Mouse (Mus musculus) CD4-positive helper T cell, adult 2 months (primary cell): ENCODE results near the gene Plcd1.

Source experiments
- DNase-seq: peaks from one replicate; pipeline ENCODE4 v3.0.0-alpha.2; 2012; ENCODE audit warnings: low read depth, missing footprints, low spot score

Gene Plcd1

GRCm38 (mm10) chr9:119093419-119094295, at the start of gene Plcd1:
Gene Plcd1 (minus strand): TSS chr9:119093502.
- DNase-seq = peak; percentile 56

- no peak for DNase-seq
Measured at GRCm38 (mm10) chr9:119142066-119142465, 48.8 kb upstream of the Plcd1 start.

GRCm38 (mm10) chr9:119138836-119139235, 45.5 kb upstream of the Plcd1 start:
- DNase-seq = no peak

GRCm38 (mm10) chr9:119130692-119131091, 37.4 kb upstream of the Plcd1 start:
- no peak for DNase-seq

- DNase-seq = no peak
Measured at GRCm38 (mm10) chr9:119128436-119129181, 35.3 kb upstream of the Plcd1 start.

GRCm38 (mm10) chr9:119122596-119123369, 29.5 kb upstream of the Plcd1 start:
- no peak for DNase-seq

- no peak for DNase-seq
Measured at GRCm38 (mm10) chr9:119120168-119120560, 26.9 kb upstream of the Plcd1 start.

GRCm38 (mm10) chr9:119119409-119120167, 26.3 kb upstream of the Plcd1 start:
- no peak for DNase-seq

DNA sequence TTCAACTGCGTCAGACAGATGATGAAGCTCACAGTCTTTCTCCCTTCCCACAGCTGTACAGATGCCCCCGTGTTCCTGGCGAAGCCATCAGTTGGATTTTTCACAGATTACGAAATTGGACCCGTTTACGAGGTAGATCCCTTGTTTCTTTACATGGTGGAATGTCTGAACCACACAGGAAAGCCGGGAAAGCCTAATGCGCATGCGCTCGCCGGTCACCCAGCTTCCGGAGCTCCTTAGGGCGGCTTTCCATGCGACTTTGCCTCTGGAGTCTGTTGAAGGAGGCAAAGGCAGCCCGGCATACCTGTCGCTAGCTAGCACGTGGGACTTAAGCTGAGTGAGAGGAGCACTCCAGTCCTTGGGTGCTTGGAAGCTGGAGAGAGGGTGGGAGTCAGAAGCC, 21.6 kb upstream of the Plcd1 start:
- no peak for DNase-seq

DNA sequence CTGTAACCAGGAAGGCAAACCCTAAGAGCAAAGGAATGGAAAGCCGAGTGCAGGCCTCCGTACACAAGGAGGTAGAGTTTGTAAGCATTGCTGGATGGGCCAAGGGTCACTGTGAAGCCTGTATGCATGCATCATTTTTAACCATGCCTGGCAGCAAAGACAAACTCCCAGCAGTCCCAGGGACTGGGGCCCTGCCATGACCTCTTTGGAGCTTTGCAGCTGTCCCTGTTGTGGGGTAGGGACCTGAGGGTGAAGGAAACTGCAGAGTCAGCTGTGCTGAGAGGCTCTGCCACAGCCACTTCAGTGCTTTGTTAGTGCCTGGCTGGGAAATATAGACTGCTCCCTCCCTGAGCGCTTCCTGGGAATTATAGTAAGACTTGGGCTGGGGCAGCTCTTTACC, 17.3 kb upstream of the Plcd1 start:
- no peak for DNase-seq

- no peak for DNase-seq
Measured at GRCm38 (mm10) chr9:119109685-119110353, 16.5 kb upstream of the Plcd1 start.

- no peak for DNase-seq
Measured at GRCm38 (mm10) chr9:119107566-119107965, 14.3 kb upstream of the Plcd1 start.

GRCm38 (mm10) chr9:119102783-119103113, 9.4 kb upstream of the Plcd1 start:
- DNase-seq = no peak

DNA sequence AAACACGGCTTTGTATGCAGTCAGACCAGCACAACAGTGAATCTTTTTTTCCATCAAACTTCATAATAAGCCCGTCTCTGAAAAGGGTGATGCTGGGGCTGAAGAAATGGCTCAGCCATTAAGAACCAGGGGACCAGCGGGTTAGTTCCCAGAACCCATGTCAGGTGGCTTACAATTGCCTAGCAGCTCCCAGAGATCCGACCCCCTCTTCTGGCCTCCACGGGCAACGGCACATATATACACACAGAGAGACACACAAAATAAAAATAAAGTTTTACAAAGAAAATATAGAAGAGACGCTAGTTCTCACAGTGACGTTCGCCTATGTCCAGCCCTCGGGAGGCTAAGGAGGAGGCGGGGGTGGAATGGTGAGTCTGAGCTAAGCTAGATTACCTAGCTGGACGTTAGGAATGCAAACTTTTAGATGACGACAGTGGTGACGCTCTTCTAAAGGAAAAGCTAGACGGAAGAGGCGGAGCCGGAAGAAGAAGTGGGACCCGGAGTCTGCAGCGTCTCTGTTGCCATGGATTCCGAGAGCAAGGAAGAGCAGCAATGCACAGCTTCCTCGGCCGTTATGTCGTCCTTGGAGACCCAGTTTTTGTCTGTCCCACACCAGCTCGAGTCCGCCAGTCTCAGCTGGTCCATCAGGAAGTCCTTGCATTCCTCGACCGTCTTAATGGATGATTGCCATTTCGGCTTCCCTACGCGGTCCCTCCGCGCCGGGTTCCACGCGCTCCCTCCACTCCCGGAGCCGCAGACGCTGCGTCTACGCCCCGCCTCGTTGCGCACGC, 8.9 kb upstream of the Plcd1 start, which contains the start of gene Dlec1:
TSS of gene Dlec1 (plus strand) at position 487 of the 791 bp plus-strand sequence.
- DNase-seq = peak; percentile 86

DNA sequence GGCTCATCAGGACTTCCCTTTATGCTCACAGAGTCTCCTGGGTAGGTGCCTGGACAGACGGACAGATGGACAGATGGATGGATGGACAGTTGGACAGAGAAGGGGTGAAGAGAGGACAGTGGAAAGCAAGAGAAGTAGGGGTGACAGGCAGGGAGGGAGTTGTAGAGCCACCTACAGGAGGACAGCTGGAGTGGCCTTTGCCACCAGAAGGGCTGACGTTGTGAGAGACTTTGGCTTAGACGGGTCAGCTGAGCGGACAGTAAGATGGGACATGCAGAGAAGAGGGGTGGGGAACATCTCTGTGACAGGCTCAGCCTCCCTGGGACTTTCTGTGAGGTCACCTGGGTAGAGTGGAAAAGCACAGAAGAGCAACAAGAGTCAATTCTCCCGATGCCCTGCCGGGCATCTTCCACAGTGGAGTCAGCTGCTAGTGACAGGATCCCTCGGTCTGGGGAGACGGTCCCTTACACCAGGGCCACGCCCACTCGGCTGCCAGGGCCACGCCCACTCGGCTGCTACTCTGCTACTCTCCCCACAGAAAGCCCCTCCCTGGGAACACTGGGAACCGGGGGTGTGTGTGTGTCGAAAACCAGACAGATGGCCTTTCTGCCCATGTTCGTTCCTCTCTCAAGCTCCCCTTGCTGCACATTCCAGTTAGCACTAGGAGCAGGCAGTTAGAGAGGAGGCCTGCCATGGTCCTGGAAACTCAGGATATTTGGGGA, 7.0 kb upstream of the Plcd1 start:
- DNase-seq = peak; percentile 50

- DNase-seq = no peak
Measured at GRCm38 (mm10) chr9:119094462-119095109, 1.3 kb upstream of the Plcd1 start.

DNA sequence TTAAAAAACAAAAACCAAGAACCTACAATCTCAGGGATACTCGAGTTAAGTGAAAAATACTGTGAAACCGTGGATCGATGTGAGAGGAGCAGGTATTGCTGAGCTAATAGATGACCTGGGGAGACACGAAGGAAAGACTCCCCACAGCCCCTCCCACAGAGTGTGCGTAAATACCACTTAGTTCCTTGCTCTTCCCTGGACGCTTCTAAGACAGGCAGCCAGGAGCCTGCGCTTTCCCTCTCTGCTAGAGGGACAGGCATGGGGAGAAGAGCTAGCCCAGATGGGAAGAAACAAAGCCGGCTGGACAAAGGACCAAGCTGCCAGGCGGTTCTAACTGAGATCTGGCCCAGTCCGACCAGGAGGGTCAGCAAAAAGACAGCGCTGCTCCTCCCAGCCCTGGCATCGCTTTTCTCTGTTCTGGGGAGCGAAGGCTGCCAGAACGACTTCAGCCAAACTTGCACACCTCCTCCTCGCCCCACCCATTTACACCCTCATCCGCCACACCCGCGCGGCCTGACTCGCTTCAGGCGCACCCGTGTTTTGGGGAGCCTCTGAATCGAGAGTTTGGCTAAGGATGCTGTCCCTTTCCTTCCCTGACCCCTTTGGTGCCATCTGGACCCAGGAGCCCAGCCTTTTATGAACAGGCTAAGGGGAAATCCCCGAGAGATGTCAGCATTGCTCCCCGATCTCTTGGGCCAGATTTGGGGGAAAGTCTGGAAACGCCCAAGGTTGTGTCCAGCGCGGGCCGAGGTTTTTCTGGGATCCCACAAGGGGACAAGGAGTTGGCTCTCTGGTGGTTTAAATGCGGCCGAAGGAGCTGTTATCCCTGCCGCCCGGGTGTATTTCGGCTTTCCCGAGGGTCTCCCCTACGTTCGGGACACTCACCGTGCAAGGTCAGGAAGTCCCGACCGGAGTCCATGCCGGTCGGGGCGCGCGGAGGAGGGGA, 556 bp downstream of the Plcd1 start:
- DNase-seq = peak; percentile 30
